Mouse (Mus musculus) liver, postnatal 0 days (tissue): ENCODE results near the gene Col6a1. TPM values are rescaled to one million over a fixed set of nuclear protein-coding genes. Genes with fewer than 3 reads are reported as not detected.
A peak's percentile ranks its signal among the peaks of the same experiment; 100 is the strongest.

Experiments used
- ATAC-seq: fragments of 200-750 bp; cut with Nextera tagmentation; 2 replicates; pipeline ENCODE4 v1.8.0; 2017; ENCODE audit warnings: mild to moderate bottlenecking, moderate library complexity
- DNase-seq: peaks from one replicate; pipeline ENCODE4 v3.0.0-alpha.2; 2016
- H3K27ac ChIP-seq: fragments of 300-500 bp; sonication (generic); 2 replicates; pipeline ENCODE4 v1.5.1; 2014; ENCODE audit warnings: antibody characterized with exemption, moderate library complexity, mild to moderate bottlenecking, low read depth
- H3K27me3 ChIP-seq: fragments of 300-500 bp; sonication (generic); 2 replicates; pipeline ENCODE4 v1.6.1; 2014; ENCODE audit warnings: low read length, control low read depth, mixed read lengths; ENCODE audit not compliant: insufficient read depth
- H3K36me3 ChIP-seq: fragments of 300-500 bp; sonication (generic); replicated peaks from 2 replicates; pipeline ENCODE4 v1.6.1; 2014; ENCODE audit warnings: mild to moderate bottlenecking, control low read depth, low read length, moderate library complexity, mixed read lengths; ENCODE audit not compliant: insufficient read depth
- H3K4me1 ChIP-seq: fragments of 300-500 bp; sonication (generic); 2 replicates; pipeline ENCODE4 v1.6.1; 2014; ENCODE audit warnings: antibody characterized with exemption, mild to moderate bottlenecking, control low read depth; ENCODE audit not compliant: insufficient read depth
- H3K4me2 ChIP-seq: fragments of 300-500 bp; sonication (generic); 2 replicates; pipeline ENCODE4 v1.6.1; 2014; ENCODE audit warnings: low read depth, mild to moderate bottlenecking, low read length, moderate library complexity, mixed read lengths
- H3K4me3 ChIP-seq: fragments of 300-500 bp; sonication (generic); 2 replicates; pipeline ENCODE4 v1.5.1; 2014; ENCODE audit warnings: low read depth, low read length
- H3K9ac ChIP-seq: fragments of 300-500 bp; sonication (generic); replicated peaks from 2 replicates; pipeline ENCODE4 v1.6.1; 2014; ENCODE audit warnings: mild to moderate bottlenecking, moderate library complexity
- H3K9me3 ChIP-seq: fragments of 300-500 bp; sonication (generic); 2 replicates; pipeline ENCODE4 v1.6.1; 2016; ENCODE audit warnings: mild to moderate bottlenecking, control low read depth, low read length, mixed read lengths
- CTCF ChIP-seq: sonication (generic); IDR thresholded peaks from 2 replicates; pipeline ENCODE4 v1.5.1; 2016; ENCODE audit warnings: antibody characterized with exemption, low read depth
- EP300 ChIP-seq: IDR thresholded peaks from 2 replicates; pipeline ENCODE4 v1.6.1; 2016; ENCODE audit warnings: antibody characterized with exemption, low read depth, mild to moderate bottlenecking
- WGBS: fragments of 180-500 bp; shearing (Covaris S2); extraction: QIAGEN DNeasy Blood & Tissue Kit; methylation state at CpG from one replicate; pipeline ENCODE4 v1.1.7; 2014; ENCODE audit not compliant: insufficient replicate concordance; 5-methylcytosine and 5-hydroxymethylcytosine counted together
- polyA plus RNA-seq: library from polyadenylated mRNA; unstranded; fragments of >200 nt; fragmentation: Nextera tagmentation; extraction: Ambion mirVana; gene quantifications from 2 replicates; pipeline ENCODE4 v1.2.1, GENCODE M21; 2015

The Col6a1 gene
- polyA plus RNA-seq, result 7.7 and 8.7 TPM in 2 replicates

- Histone ChIP-seq H3K4me3 (no peak within 1 kb of the TSS), H3K27ac (no peak within 1 kb of the TSS), H3K9ac (0 out of 2 replicates have a peak within 1 kb of the TSS, but pooled peaks have one; percentile 26), H3K9me3 (no peaks in the 10 kb centered on the region), H3K27me3 (0 out of 2 replicates have a peak, but pooled peaks cover 4% of the 10 kb centered on the region), H3K4me2 (0 out of 2 replicates have a peak within 1 kb of the TSS, but pooled peaks have one; percentile 13), H3K4me1 (no peaks in the 10 kb centered on the region), H3K36me3 (no peaks in the 10 kb centered on the region)
- TF ChIP-seq CTCF, result no peak
- no peak for TF ChIP-seq EP300
- no peak for ATAC-seq
- DNase-seq, result no peak
- WGBS, result 32% methylated on average over 9 of the region's 9 CpGs
Observed at GRCm38 (mm10) chr10:76725682-76726285, at the start of gene Col6a1. TSS of gene Col6a1 (minus strand) at chr10:76726168.

GRCm38 (mm10) chr10:76771624-76772023 lies 45.7 kb upstream of the Col6a1 start:
- Histone ChIP-seq H3K36me3 (no peaks in the 10 kb centered on the region), H3K27ac (no peak overlapping the region), H3K4me3 (no peak overlapping the region), H3K9ac (no peak overlapping the region), H3K4me2 (no peak overlapping the region), H3K27me3 (no peaks in the 10 kb centered on the region), H3K9me3 (no peaks in the 10 kb centered on the region), H3K4me1 (no peaks in the 10 kb centered on the region)
- WGBS, result 79% methylated on average over 3 of the region's 3 CpGs
- DNase-seq, result no peak
- ATAC-seq, result no peak
- TF ChIP-seq EP300 (no peak), CTCF (no peak)

GRCm38 (mm10) chr10:76771086-76771485 lies 45.1 kb upstream of the Col6a1 start:
- Histone ChIP-seq H3K4me3 (no peak overlapping the region), H3K4me2 (no peak overlapping the region), H3K36me3 (no peaks in the 10 kb centered on the region), H3K9ac (no peak overlapping the region), H3K4me1 (no peaks in the 10 kb centered on the region), H3K27ac (no peak overlapping the region), H3K9me3 (no peaks in the 10 kb centered on the region), H3K27me3 (no peaks in the 10 kb centered on the region)
- ATAC-seq, result no peak
- TF ChIP-seq EP300, result no peak
- TF ChIP-seq CTCF, result no peak
- DNase-seq, result no peak
- WGBS, result 61% methylated on average over 4 of the region's 5 CpGs

DNA sequence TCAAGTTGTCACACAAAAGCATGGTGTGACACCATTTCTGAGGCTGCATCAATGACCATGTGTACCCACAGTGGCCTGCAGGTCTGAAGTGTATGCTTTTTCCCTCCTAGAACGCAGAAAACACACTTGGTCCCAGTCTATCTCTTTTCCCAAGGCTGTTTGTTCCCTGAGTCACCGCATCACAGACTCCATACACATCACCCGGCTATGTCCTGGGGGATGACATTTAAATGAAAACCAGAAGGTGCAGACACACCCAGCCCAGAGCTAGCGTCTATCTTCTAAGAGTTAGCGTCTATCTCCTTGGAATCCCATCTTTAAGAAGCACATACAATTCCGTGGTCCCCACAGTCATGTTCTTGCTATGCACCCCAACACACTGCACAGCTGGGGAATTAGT lies 43.6 kb upstream of the Col6a1 start:
- H3K9ac ChIP-seq, result no peak overlapping the region
- no peak for TF ChIP-seq CTCF
- TF ChIP-seq EP300, result no peak
- H3K36me3 ChIP-seq, result no peaks in the 10 kb centered on the region
- no peak overlapping the region for H3K4me2 ChIP-seq
- ATAC-seq (no peak), DNase-seq (no peak)
- H3K27me3 ChIP-seq, result no peaks in the 10 kb centered on the region
- WGBS, result 81% methylated on average over 6 of the region's 6 CpGs
- no peak overlapping the region for H3K4me3 ChIP-seq
- no peaks in the 10 kb centered on the region for H3K9me3 ChIP-seq
- H3K4me1 ChIP-seq, result no peaks in the 10 kb centered on the region
- H3K27ac ChIP-seq, result no peak overlapping the region

DNA sequence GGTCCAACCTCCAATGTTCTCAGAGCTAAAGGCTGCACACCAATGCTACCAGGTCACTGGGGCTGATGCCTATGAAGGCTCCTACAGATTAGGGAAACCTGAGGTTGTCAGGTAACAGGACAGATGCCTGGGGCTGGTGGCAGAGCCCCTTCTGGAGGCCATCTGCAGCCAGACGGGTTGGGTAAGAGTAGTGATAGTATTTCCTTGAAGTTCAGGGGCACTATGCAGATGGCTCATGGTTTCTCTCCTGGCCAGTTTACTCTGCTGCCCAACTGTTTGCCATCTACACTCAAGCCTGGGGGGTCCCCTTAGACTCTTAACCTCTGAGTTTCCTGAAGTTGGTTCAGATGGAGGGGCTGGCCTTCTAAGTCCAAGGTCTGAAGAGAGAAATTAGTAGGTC lies 40.2 kb upstream of the Col6a1 start:
- H3K27me3 ChIP-seq, result no peaks in the 10 kb centered on the region
- WGBS, result 76% methylated on average over 1 of the region's 1 CpGs
- no peak for TF ChIP-seq CTCF
- TF ChIP-seq EP300, result no peak

GRCm38 (mm10) chr10:76764927-76765326 lies 39.0 kb upstream of the Col6a1 start:
- DNase-seq (no peak), ATAC-seq (no peak)
- Histone ChIP-seq H3K9me3 (no peaks in the 10 kb centered on the region), H3K9ac (no peak overlapping the region), H3K4me1 (no peaks in the 10 kb centered on the region), H3K27me3 (no peaks in the 10 kb centered on the region), H3K4me2 (no peak overlapping the region), H3K27ac (no peak overlapping the region), H3K36me3 (no peaks in the 10 kb centered on the region), H3K4me3 (no peak overlapping the region)
- TF ChIP-seq CTCF (no peak), EP300 (no peak)
- 77% methylated on average over 4 of the region's 4 CpGs for WGBS

More for the DNA sequence above, 40.2 kb upstream of the Col6a1 start:
- Histone ChIP-seq H3K4me1 (no peaks in the 10 kb centered on the region), H3K9ac (no peak overlapping the region), H3K4me3 (no peak overlapping the region), H3K36me3 (no peaks in the 10 kb centered on the region), H3K4me2 (no peak overlapping the region), H3K27ac (no peak overlapping the region), H3K9me3 (no peaks in the 10 kb centered on the region)
- ATAC-seq (no peak), DNase-seq (no peak)
